Mouse (Mus musculus) ES-E14 (cell line): ENCODE data around the gene Epha5. TPM values are rescaled to one million over a fixed set of nuclear protein-coding genes. Genes with fewer than 3 reads are reported as not detected.

Experiments used
- DNase-seq: peaks from one replicate; pipeline ENCODE4 v3.0.0-alpha.2; 2013; ENCODE audit warnings: low read depth, low spot score
- H3K27ac ChIP-seq: 2 replicates; pipeline ENCODE4 v1.5.1; 2012; ENCODE audit warnings: low read depth, mild to moderate bottlenecking, low read length, moderate library complexity, mixed read lengths; ENCODE audit not compliant: poor library complexity, insufficient read depth, severe bottlenecking
- H3K36me3 ChIP-seq: 2 replicates; pipeline ENCODE4 v1.6.1; 2012; ENCODE audit warnings: mild to moderate bottlenecking, low read length, moderate library complexity, mixed read lengths; ENCODE audit not compliant: control insufficient read depth, poor library complexity, insufficient read depth, severe bottlenecking
- H3K4me1 ChIP-seq, 2 experiments: fragments of 150-350 bp in 1 of 2; sonication (generic) in 1 of 2; 2 replicates each; pipeline ENCODE4 v1.6.1; 2012; ENCODE audit warnings: low read length in 2 of 2, mild to moderate bottlenecking in 1 of 2, mixed read lengths in 1 of 2; ENCODE audit not compliant: control insufficient read depth in 2 of 2, insufficient read depth in 2 of 2, poor library complexity in 1 of 2
- H3K4me3 ChIP-seq, 2 experiments: fragments of 150-350 bp in 1 of 2; sonication (generic) in 1 of 2; 2 replicates each; pipeline ENCODE4 v1.5.1; 2012; ENCODE audit warnings: low read length in 2 of 2, low read depth in 1 of 2, mild to moderate bottlenecking in 1 of 2, mixed read lengths in 1 of 2; ENCODE audit not compliant: insufficient read depth in 1 of 2, poor library complexity in 1 of 2, severe bottlenecking in 1 of 2
- H3K9ac ChIP-seq: 2 replicates; pipeline ENCODE4 v1.6.1; 2012; ENCODE audit warnings: low read depth, mild to moderate bottlenecking, low read length, mixed read lengths; ENCODE audit not compliant: poor library complexity, insufficient read depth, severe bottlenecking
- H3K9me3 ChIP-seq: fragments of 150-350 bp; sonication (generic); 2 replicates; pipeline ENCODE4 v1.6.1; 2012; ENCODE audit warnings: low read depth, mild to moderate bottlenecking, low read length; ENCODE audit not compliant: control insufficient read depth, insufficient read depth
- CHD2 ChIP-seq: IDR thresholded peaks from 2 replicates; pipeline ENCODE4 v1.6.1; 2014; ENCODE audit warnings: mild to moderate bottlenecking, low read depth, low read length, inconsistent platforms
- HCFC1 ChIP-seq: IDR thresholded peaks from 2 replicates; pipeline ENCODE4 v1.6.1; 2012; ENCODE audit warnings: low read length, inconsistent platforms, borderline replicate concordance; ENCODE audit not compliant: insufficient read depth
- MAFK ChIP-seq: IDR thresholded peaks from 2 replicates; pipeline ENCODE4 v1.6.1; 2014; ENCODE audit warnings: mild to moderate bottlenecking, low read depth, low read length, inconsistent platforms; ENCODE audit not compliant: insufficient read depth
- ZC3H11A ChIP-seq: IDR thresholded peaks from 2 replicates; pipeline ENCODE4 v1.6.1; 2012; ENCODE audit warnings: low read depth, mild to moderate bottlenecking, inconsistent platforms, low read length, borderline replicate concordance
- ZNF384 ChIP-seq: IDR thresholded peaks from 2 replicates; pipeline ENCODE4 v1.6.1; 2012; ENCODE audit warnings: low read depth, low read length, inconsistent platforms
- in situ Hi-C, 2 experiments: fragments of 600-800 bp; cut with MboI; formaldehyde crosslinking; loops; one replicate each; pipeline ENCODE4 v1.15.1; 2025; ENCODE audit warnings: low sequenced_read_pairs in 2 of 2, inconsistent platforms in 1 of 2; ENCODE audit not compliant: unreplicated experiment in 2 of 2
- total RNA-seq: library from RNA; depleted of rRNA; stranded (reverse); fragments of 300-350 nt; gene quantifications from 2 replicates; pipeline ENCODE4 v1.2.3, GENCODE M21; 2012

The Epha5 gene
- total RNA-seq, 1 experiment: 0.13 TPM

GRCm38 (mm10) chr5:84095947-84096346 is 321.2 kb downstream of the Epha5 start:
- Histone ChIP-seq H3K27ac (no peak overlapping the region), H3K9me3 (no peaks in the 10 kb centered on the region), H3K9ac (no peak overlapping the region), H3K36me3 (no peaks in the 10 kb centered on the region), H3K4me3 (no peak overlapping the region), H3K4me1 (no peaks in the 10 kb centered on the region)
- no peak for DNase-seq
- no peak for TF ChIP-seq ZNF384
- TF ChIP-seq CHD2: no peak
- no peak for TF ChIP-seq MAFK
- no peak for TF ChIP-seq ZC3H11A
- TF ChIP-seq HCFC1: no peak
- in situ Hi-C loops: no loop called here

- TF ChIP-seq ZC3H11A: no peak
- no peak for TF ChIP-seq MAFK
- no peak for TF ChIP-seq ZNF384
- TF ChIP-seq CHD2: no peak
- TF ChIP-seq HCFC1: no peak
- H3K9me3 ChIP-seq: no peaks in the 10 kb centered on the region
Observed at GRCm38 (mm10) chr5:84081321-84081720, 335.9 kb downstream of the Epha5 start.

GRCm38 (mm10) chr5:84070976-84071375 is 346.2 kb downstream of the Epha5 start:
- DNase-seq: no peak
- no peak overlapping the region for H3K9ac ChIP-seq
- no peak overlapping the region for H3K4me3 ChIP-seq
- no peaks in the 10 kb centered on the region for H3K9me3 ChIP-seq
- no peaks in the 10 kb centered on the region for H3K36me3 ChIP-seq
- H3K4me1 ChIP-seq: no peaks in the 10 kb centered on the region
- no peak for TF ChIP-seq CHD2
- TF ChIP-seq ZNF384: no peak
- no peak for TF ChIP-seq ZC3H11A
- no peak for TF ChIP-seq MAFK
- H3K27ac ChIP-seq: no peak overlapping the region
- in situ Hi-C loops: no loop called here

More at GRCm38 (mm10) chr5:84081321-84081720, 335.9 kb downstream of the Epha5 start:
- no peak for DNase-seq
- in situ Hi-C loops: no loop called here
- Histone ChIP-seq H3K36me3 (no peaks in the 10 kb centered on the region), H3K4me1 (no peaks in the 10 kb centered on the region), H3K27ac (no peak overlapping the region), H3K4me3 (no peak overlapping the region), H3K9ac (no peak overlapping the region)

GRCm38 (mm10) chr5:84053880-84054279 is 363.3 kb downstream of the Epha5 start:
- H3K27ac ChIP-seq: no peak overlapping the region
- in situ Hi-C loops: no loop called here

GRCm38 (mm10) chr5:84037250-84037963 is 379.8 kb downstream of the Epha5 start:
- TF ChIP-seq HCFC1: no peak
- TF ChIP-seq ZNF384: no peak
- no peak for TF ChIP-seq ZC3H11A
- TF ChIP-seq CHD2: no peak
- TF ChIP-seq MAFK: no peak
- H3K4me1 ChIP-seq: no peaks in the 10 kb centered on the region
- H3K9ac ChIP-seq: no peak overlapping the region
- no peaks in the 10 kb centered on the region for H3K9me3 ChIP-seq
- no peak for DNase-seq
- in situ Hi-C loops: no loop called here
- H3K36me3 ChIP-seq: no peaks in the 10 kb centered on the region
- H3K4me3 ChIP-seq: no peak overlapping the region
- H3K27ac ChIP-seq: no peak overlapping the region

More at GRCm38 (mm10) chr5:84053880-84054279, 363.3 kb downstream of the Epha5 start:
- DNase-seq: no peak
- no peaks in the 10 kb centered on the region for H3K36me3 ChIP-seq
- no peak overlapping the region for H3K4me3 ChIP-seq
- H3K9me3 ChIP-seq: no peaks in the 10 kb centered on the region
- TF ChIP-seq CHD2 (no peak), ZNF384 (no peak), MAFK (peak; percentile 71)
- H3K9ac ChIP-seq: no peak overlapping the region
- H3K4me1 ChIP-seq: no peaks in the 10 kb centered on the region
